Mouse (Mus musculus): ENCODE measurements around the gene Thbs4.

DNA sequence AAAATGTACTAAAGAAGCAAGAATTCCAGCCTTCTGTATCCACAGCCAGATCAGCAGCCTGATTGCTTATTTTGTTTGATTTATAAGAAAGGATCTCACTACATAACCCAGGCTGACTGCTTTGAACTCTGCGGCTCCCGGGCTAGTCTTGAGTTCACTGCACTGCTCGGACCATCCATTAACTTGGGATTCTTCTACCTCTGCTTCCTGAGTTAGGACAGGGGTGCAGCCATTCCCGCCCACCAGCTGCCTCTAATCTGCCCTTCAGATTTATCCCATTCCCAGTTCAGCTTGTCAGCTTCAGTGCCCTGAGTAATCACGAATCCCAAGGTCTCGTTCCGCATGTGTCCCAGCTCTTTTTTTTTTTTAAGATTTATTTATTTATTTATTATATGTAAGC lies 90.4 kb downstream of the Thbs4 start:
- TF ChIP-seq FLI1 (IDR thresholded peaks at IDR 0.05; ENCODE audit: low read length), result no peak
- TF ChIP-seq GATA1 (IDR thresholded peaks at IDR 0.05; ENCODE audit: borderline replicate concordance, low read length), result no peak
